Mouse (Mus musculus): ENCODE data around the gene Irx2.

Irx2 gene

GRCm38 (mm10) chr13:72628462-72628916, at the start of gene Irx2:
TSS of gene Irx2 (plus strand) at chr13:72628820.
- peak; percentile 88 for DNase-seq

- DNase-seq = no peak
Observed at GRCm38 (mm10) chr13:72581276-72581675, 47.3 kb upstream of the Irx2 start.

- no peak for DNase-seq
Observed at GRCm38 (mm10) chr13:72592526-72592925, 36.1 kb upstream of the Irx2 start.

GRCm38 (mm10) chr13:72593310-72593709, 35.3 kb upstream of the Irx2 start:
- DNase-seq = peak; percentile 7

- DNase-seq = peak; percentile 57
Observed at GRCm38 (mm10) chr13:72593710-72594111, 34.9 kb upstream of the Irx2 start.

GRCm38 (mm10) chr13:72599254-72599653, 29.4 kb upstream of the Irx2 start:
- no peak for DNase-seq

- DNase-seq = no peak
Observed at GRCm38 (mm10) chr13:72608706-72609105, 19.9 kb upstream of the Irx2 start.

- DNase-seq = no peak
Observed at GRCm38 (mm10) chr13:72610277-72610676, 18.3 kb upstream of the Irx2 start.

GRCm38 (mm10) chr13:72623926-72624846, 4.4 kb upstream of the Irx2 start:
- peak; percentile 56 for DNase-seq

GRCm38 (mm10) chr13:72624847-72625170, 3.8 kb upstream of the Irx2 start:
- DNase-seq = no peak

GRCm38 (mm10) chr13:72625236-72625950, 3.2 kb upstream of the Irx2 start:
- DNase-seq = no peak

- DNase-seq = peak; percentile 66
Observed at GRCm38 (mm10) chr13:72627391-72628321, 964 bp upstream of the Irx2 start.

GRCm38 (mm10) chr13:72628935-72629631, 463 bp downstream of the Irx2 start:
- no peak for DNase-seq

GRCm38 (mm10) chr13:72629806-72630205, 1.2 kb downstream of the Irx2 start:
- no peak for DNase-seq

GRCm38 (mm10) chr13:72630501-72631372, 2.1 kb downstream of the Irx2 start:
- DNase-seq = no peak

GRCm38 (mm10) chr13:72631373-72632021, 2.9 kb downstream of the Irx2 start:
- no peak for DNase-seq

- DNase-seq = no peak
Observed at GRCm38 (mm10) chr13:72632361-72632760, 3.7 kb downstream of the Irx2 start.

- no peak for DNase-seq
Observed at GRCm38 (mm10) chr13:72633097-72633496, 4.5 kb downstream of the Irx2 start.

- DNase-seq = no peak
Observed at GRCm38 (mm10) chr13:72634752-72635315, 6.2 kb downstream of the Irx2 start.

- no peak for DNase-seq
Observed at GRCm38 (mm10) chr13:72636331-72636851, 7.8 kb downstream of the Irx2 start.

Measured in lung, postnatal 10 days (tissue).